Mouse (Mus musculus): Measurements from ENCODE around the gene Fam114a1.

GRCm38 (mm10) chr5:64969861-64970771 lies at the start of gene Fam114a1:
- no peak for TF ChIP-seq CTCF (IDR thresholded peaks at IDR 0.05; ENCODE audit: low read depth)
- no peak for TF ChIP-seq EP300 (IDR thresholded peaks at IDR 0.05; ENCODE audit: low read depth)

Data from liver, embryonic 14.5 days (tissue).